Mouse (Mus musculus): Measurements from ENCODE around the gene Mlycd. TPM values are rescaled to one million over a fixed set of nuclear protein-coding genes. Genes with fewer than 3 reads are reported as not detected.

Gene Mlycd
- polyA plus RNA-seq, 1 experiment, result 17.8 TPM

GRCm38 (mm10) chr8:119435527-119435926 is 40.8 kb downstream of the Mlycd start:
- Histone ChIP-seq H3K27ac (ENCODE audit: insufficient read depth, low read length) (no peak overlapping the region), H3K36me3 (ENCODE audit: control insufficient read depth, insufficient read depth, low read length) (no peaks in the 10 kb centered on the region), H3K27me3 (ENCODE audit: control insufficient read depth, insufficient read depth, low read length) (no peaks in the 10 kb centered on the region), H3K4me3 (ENCODE audit: extremely low read depth, insufficient read depth, insufficient read length) (no peak overlapping the region), H3K4me1 (ENCODE audit: control insufficient read depth, insufficient read depth, insufficient read length) (peaks cover 18% of the 10 kb centered on the region)
- no peak for DNase-seq (ENCODE audit: low read depth in 1 of 2, low spot score in 2 of 2)
- TF ChIP-seq CTCF (IDR thresholded peaks at IDR 0.05; ENCODE audit: extremely low read depth, insufficient read depth, insufficient read length, insufficient replicate concordance) (no peak), POLR2A (IDR thresholded peaks at IDR 0.05; ENCODE audit: low read depth, low read length) (no peak)
- WGBS, result 58% methylated on average over 7 of the region's 7 CpGs

- 66% methylated on average over 10 of the region's 10 CpGs for WGBS
- no peaks in the 10 kb centered on the region for H3K27me3 ChIP-seq (ENCODE audit: control insufficient read depth, insufficient read depth, low read length)
- DNase-seq (ENCODE audit: low read depth in 1 of 2, low spot score in 2 of 2), result no peak
- H3K4me3 ChIP-seq (ENCODE audit: extremely low read depth, insufficient read depth, insufficient read length), result no peak overlapping the region
- H3K36me3 ChIP-seq (ENCODE audit: control insufficient read depth, insufficient read depth, low read length), result no peaks in the 10 kb centered on the region
- 0 out of 2 replicates have a peak overlapping the region, but pooled peaks have one; percentile 34 for H3K27ac ChIP-seq (ENCODE audit: insufficient read depth, low read length)
- TF ChIP-seq CTCF (IDR thresholded peaks at IDR 0.05; ENCODE audit: extremely low read depth, insufficient read depth, insufficient read length, insufficient replicate concordance) (no peak), POLR2A (IDR thresholded peaks at IDR 0.05; ENCODE audit: low read depth, low read length) (no peak)
- H3K4me1 ChIP-seq (ENCODE audit: control insufficient read depth, insufficient read depth, insufficient read length), result peaks cover 23% of the 10 kb centered on the region
These were observed 41.7 kb downstream of the Mlycd start for GRCm38 (mm10) chr8:119436331-119436730.

- peak in 1 of 2 experiments; percentile 43 for DNase-seq (ENCODE audit: low read depth in 1 of 2, low spot score in 2 of 2)
These were observed 42.3 kb downstream of the Mlycd start for GRCm38 (mm10) chr8:119436933-119437332.

GRCm38 (mm10) chr8:119437506-119437905 is 42.8 kb downstream of the Mlycd start:
- 49% methylated on average over 11 of the region's 11 CpGs for WGBS
- peak overlapping the region; percentile 65 for H3K27ac ChIP-seq (ENCODE audit: insufficient read depth, low read length)
- no peaks in the 10 kb centered on the region; the same call in 1 of the 2 replicates for H3K36me3 ChIP-seq (ENCODE audit: control insufficient read depth, insufficient read depth, low read length)
- H3K4me1 ChIP-seq (ENCODE audit: control insufficient read depth, insufficient read depth, insufficient read length), result peaks cover 23% of the 10 kb centered on the region
- DNase-seq (ENCODE audit: low read depth in 1 of 2, low spot score in 2 of 2), result no peak
- TF ChIP-seq CTCF (IDR thresholded peaks at IDR 0.05; ENCODE audit: extremely low read depth, insufficient read depth, insufficient read length, insufficient replicate concordance) (no peak), POLR2A (IDR thresholded peaks at IDR 0.05; ENCODE audit: low read depth, low read length) (no peak)
- H3K4me3 ChIP-seq (ENCODE audit: extremely low read depth, insufficient read depth, insufficient read length), result peak overlapping the region; percentile 46; the same call in 1 of the 2 replicates
- H3K27me3 ChIP-seq (ENCODE audit: control insufficient read depth, insufficient read depth, low read length), result no peaks in the 10 kb centered on the region

More at GRCm38 (mm10) chr8:119436933-119437332, 42.3 kb downstream of the Mlycd start:
- Histone ChIP-seq H3K27me3 (ENCODE audit: control insufficient read depth, insufficient read depth, low read length) (no peaks in the 10 kb centered on the region), H3K4me3 (ENCODE audit: extremely low read depth, insufficient read depth, insufficient read length) (peak overlapping the region; percentile 46; the same call in 1 of the 2 replicates), H3K4me1 (ENCODE audit: control insufficient read depth, insufficient read depth, insufficient read length) (peaks cover 23% of the 10 kb centered on the region), H3K36me3 (ENCODE audit: control insufficient read depth, insufficient read depth, low read length) (no peaks in the 10 kb centered on the region), H3K27ac (ENCODE audit: insufficient read depth, low read length) (peak overlapping the region; percentile 65)
- WGBS, result 13% methylated on average over 9 of the region's 9 CpGs
- peak; percentile 33 for TF ChIP-seq POLR2A (IDR thresholded peaks at IDR 0.05; ENCODE audit: low read depth, low read length)
- TF ChIP-seq CTCF (IDR thresholded peaks at IDR 0.05; ENCODE audit: extremely low read depth, insufficient read depth, insufficient read length, insufficient replicate concordance), result no peak

GRCm38 (mm10) chr8:119438876-119439275 is 44.2 kb downstream of the Mlycd start:
- 80% methylated on average over 6 of the region's 6 CpGs for WGBS
- no peaks in the 10 kb centered on the region; the same call in 1 of the 2 replicates for H3K36me3 ChIP-seq (ENCODE audit: control insufficient read depth, insufficient read depth, low read length)
- no peak overlapping the region for H3K4me3 ChIP-seq (ENCODE audit: extremely low read depth, insufficient read depth, insufficient read length)
- H3K4me1 ChIP-seq (ENCODE audit: control insufficient read depth, insufficient read depth, insufficient read length), result peaks cover 23% of the 10 kb centered on the region
- H3K27me3 ChIP-seq (ENCODE audit: control insufficient read depth, insufficient read depth, low read length), result no peaks in the 10 kb centered on the region
- TF ChIP-seq CTCF (IDR thresholded peaks at IDR 0.05; ENCODE audit: extremely low read depth, insufficient read depth, insufficient read length, insufficient replicate concordance) (no peak), POLR2A (IDR thresholded peaks at IDR 0.05; ENCODE audit: low read depth, low read length) (no peak)
- no peak overlapping the region for H3K27ac ChIP-seq (ENCODE audit: insufficient read depth, low read length)
- DNase-seq (ENCODE audit: low read depth in 1 of 2, low spot score in 2 of 2), result no peak

GRCm38 (mm10) chr8:119439424-119439823 is 44.7 kb downstream of the Mlycd start:
- peaks cover 23% of the 10 kb centered on the region for H3K4me1 ChIP-seq (ENCODE audit: control insufficient read depth, insufficient read depth, insufficient read length)
- DNase-seq (ENCODE audit: low read depth in 1 of 2, low spot score in 2 of 2), result no peak
- no peaks in the 10 kb centered on the region; the same call in 1 of the 2 replicates for H3K36me3 ChIP-seq (ENCODE audit: control insufficient read depth, insufficient read depth, low read length)
- no peaks in the 10 kb centered on the region for H3K27me3 ChIP-seq (ENCODE audit: control insufficient read depth, insufficient read depth, low read length)
- H3K27ac ChIP-seq (ENCODE audit: insufficient read depth, low read length), result no peak overlapping the region
- TF ChIP-seq POLR2A (IDR thresholded peaks at IDR 0.05; ENCODE audit: low read depth, low read length), result no peak
- no peak for TF ChIP-seq CTCF (IDR thresholded peaks at IDR 0.05; ENCODE audit: extremely low read depth, insufficient read depth, insufficient read length, insufficient replicate concordance)
- no peak overlapping the region for H3K4me3 ChIP-seq (ENCODE audit: extremely low read depth, insufficient read depth, insufficient read length)
- 89% methylated on average over 2 of the region's 2 CpGs for WGBS

- Histone ChIP-seq H3K27me3 (ENCODE audit: control insufficient read depth, insufficient read depth, low read length) (no peaks in the 10 kb centered on the region), H3K4me3 (ENCODE audit: extremely low read depth, insufficient read depth, insufficient read length) (no peak overlapping the region), H3K36me3 (ENCODE audit: control insufficient read depth, insufficient read depth, low read length) (no peaks in the 10 kb centered on the region; the same call in 1 of the 2 replicates), H3K27ac (ENCODE audit: insufficient read depth, low read length) (no peak overlapping the region), H3K4me1 (ENCODE audit: control insufficient read depth, insufficient read depth, insufficient read length) (peaks cover 23% of the 10 kb centered on the region)
- TF ChIP-seq CTCF (IDR thresholded peaks at IDR 0.05; ENCODE audit: extremely low read depth, insufficient read depth, insufficient read length, insufficient replicate concordance) (no peak), POLR2A (IDR thresholded peaks at IDR 0.05; ENCODE audit: low read depth, low read length) (no peak)
- DNase-seq (ENCODE audit: low read depth in 1 of 2, low spot score in 2 of 2), result no peak
- WGBS, result 76% methylated on average over 7 of the region's 7 CpGs
These were observed 45.2 kb downstream of the Mlycd start for GRCm38 (mm10) chr8:119439893-119440249.

Data from spleen, adult 2 months (tissue).